Mouse (Mus musculus) lung, postnatal 4 days (tissue): ENCODE data around the gene Tm4sf19.
A peak's percentile ranks its signal among the peaks of the same experiment; 100 is the strongest.

Experiments used
- DNase-seq, 2 experiments: peaks; one replicate each; pipeline ENCODE4 v3.0.0; 2021

Tm4sf19 gene

GRCm38 (mm10) chr16:32400267-32400666 is at the start of gene Tm4sf19:
Gene Tm4sf19, plus strand, starts transcription at chr16:32400506.
- no peak for DNase-seq

GRCm38 (mm10) chr16:32350776-32351175 is 49.5 kb upstream of the Tm4sf19 start:
- DNase-seq = no peak

GRCm38 (mm10) chr16:32363530-32363929 is 36.8 kb upstream of the Tm4sf19 start:
- no peak for DNase-seq

GRCm38 (mm10) chr16:32371351-32371750 is 29.0 kb upstream of the Tm4sf19 start:
- peak in 1 of 2 experiments; percentile 46 for DNase-seq

- no peak for DNase-seq
Measured at GRCm38 (mm10) chr16:32379575-32379974, 20.7 kb upstream of the Tm4sf19 start.

GRCm38 (mm10) chr16:32382901-32383300 is 17.4 kb upstream of the Tm4sf19 start:
- no peak for DNase-seq

- DNase-seq = no peak
Measured at GRCm38 (mm10) chr16:32384885-32385284, 15.4 kb upstream of the Tm4sf19 start.

GRCm38 (mm10) chr16:32386826-32387225 is 13.5 kb upstream of the Tm4sf19 start:
- no peak for DNase-seq

GRCm38 (mm10) chr16:32389049-32389448 is 11.3 kb upstream of the Tm4sf19 start:
- DNase-seq = no peak

- no peak for DNase-seq
Measured at GRCm38 (mm10) chr16:32389841-32390240, 10.5 kb upstream of the Tm4sf19 start.

GRCm38 (mm10) chr16:32390882-32391281 is 9.4 kb upstream of the Tm4sf19 start:
- no peak for DNase-seq

GRCm38 (mm10) chr16:32395679-32396540 is 4.4 kb upstream of the Tm4sf19 start:
- DNase-seq = no peak

GRCm38 (mm10) chr16:32396541-32396835 is 3.8 kb upstream of the Tm4sf19 start:
- no peak for DNase-seq

- no peak for DNase-seq
Measured at GRCm38 (mm10) chr16:32398206-32398605, 2.1 kb upstream of the Tm4sf19 start.

- peak in 1 of 2 experiments; percentile 20 for DNase-seq
Measured at GRCm38 (mm10) chr16:32401335-32401965, 1.1 kb downstream of the Tm4sf19 start.

GRCm38 (mm10) chr16:32402818-32403217 is 2.5 kb downstream of the Tm4sf19 start:
- DNase-seq = no peak

- DNase-seq = no peak
Measured at GRCm38 (mm10) chr16:32405716-32406115, 5.4 kb downstream of the Tm4sf19 start.

GRCm38 (mm10) chr16:32406671-32407070 is 6.4 kb downstream of the Tm4sf19 start:
- no peak for DNase-seq

- no peak for DNase-seq
Measured at GRCm38 (mm10) chr16:32407730-32408129, 7.4 kb downstream of the Tm4sf19 start.

- DNase-seq = no peak
Measured at GRCm38 (mm10) chr16:32417457-32417856, 17.2 kb downstream of the Tm4sf19 start.

- DNase-seq = peak; percentile 97 to 98
Measured at GRCm38 (mm10) chr16:32419517-32420483, 19.5 kb downstream of the Tm4sf19 start, which contains the start of gene Tctex1d2. Gene Tctex1d2, plus strand, starts transcription at chr16:32419702.

GRCm38 (mm10) chr16:32427506-32427905 is 27.2 kb downstream of the Tm4sf19 start:
- no peak for DNase-seq

- peak; percentile 93 to 96 for DNase-seq
Measured at GRCm38 (mm10) chr16:32430474-32431046, 30.3 kb downstream of the Tm4sf19 start, which contains the start of gene Pcyt1a. Gene Pcyt1a, plus strand, starts transcription at chr16:32430921.
